Mouse (Mus musculus): ENCODE data around the gene Itln1.
A peak's percentile ranks its signal among the peaks of the same experiment; 100 is the strongest.

Itln1 gene

GRCm38 (mm10) chr1:171535194-171535593 is at the start of gene Itln1:
Gene Itln1, minus strand, starts transcription at chr1:171535294.
- DNase-seq, result no peak

- DNase-seq, result no peak
Measured at GRCm38 (mm10) chr1:171584584-171584983, 49.5 kb upstream of the Itln1 start.

- no peak for DNase-seq
Measured at GRCm38 (mm10) chr1:171577168-171577567, 42.1 kb upstream of the Itln1 start.

- DNase-seq, result no peak
Measured at GRCm38 (mm10) chr1:171568436-171568835, 33.3 kb upstream of the Itln1 start.

GRCm38 (mm10) chr1:171566777-171567176 is 31.7 kb upstream of the Itln1 start:
- DNase-seq, result peak; percentile 6

GRCm38 (mm10) chr1:171565888-171566287 is 30.8 kb upstream of the Itln1 start:
- no peak for DNase-seq

- no peak for DNase-seq
Measured at GRCm38 (mm10) chr1:171564247-171564646, 29.2 kb upstream of the Itln1 start.

GRCm38 (mm10) chr1:171563042-171563441 is 27.9 kb upstream of the Itln1 start:
- no peak for DNase-seq

- DNase-seq, result no peak
Measured at GRCm38 (mm10) chr1:171561639-171562225, 26.6 kb upstream of the Itln1 start.

- DNase-seq, result no peak
Measured at GRCm38 (mm10) chr1:171561200-171561599, 26.1 kb upstream of the Itln1 start.

- no peak for DNase-seq
Measured at GRCm38 (mm10) chr1:171560262-171560661, 25.2 kb upstream of the Itln1 start.

GRCm38 (mm10) chr1:171558898-171559297 is 23.8 kb upstream of the Itln1 start, which contains the start of gene Cd244a:
Gene Cd244a, plus strand, starts transcription at chr1:171559193.
- DNase-seq, result no peak

GRCm38 (mm10) chr1:171558407-171558806 is 23.3 kb upstream of the Itln1 start:
- DNase-seq, result no peak

GRCm38 (mm10) chr1:171556366-171556765 is 21.3 kb upstream of the Itln1 start:
- no peak for DNase-seq

GRCm38 (mm10) chr1:171553359-171554341 is 18.6 kb upstream of the Itln1 start:
- DNase-seq, result no peak

GRCm38 (mm10) chr1:171552230-171552629 is 17.1 kb upstream of the Itln1 start:
- no peak for DNase-seq

GRCm38 (mm10) chr1:171551326-171551725 is 16.2 kb upstream of the Itln1 start:
- DNase-seq, result no peak

GRCm38 (mm10) chr1:171540694-171541093 is 5.6 kb upstream of the Itln1 start:
- DNase-seq, result no peak

GRCm38 (mm10) chr1:171534557-171534956 is 537 bp downstream of the Itln1 start:
- DNase-seq, result no peak

GRCm38 (mm10) chr1:171532830-171533229 is 2.3 kb downstream of the Itln1 start:
- no peak for DNase-seq

GRCm38 (mm10) chr1:171531367-171531766 is 3.7 kb downstream of the Itln1 start:
- DNase-seq, result no peak

- no peak for DNase-seq
Measured at GRCm38 (mm10) chr1:171515557-171515956, 19.5 kb downstream of the Itln1 start.

- DNase-seq, result no peak
Measured at GRCm38 (mm10) chr1:171515039-171515438, 20.1 kb downstream of the Itln1 start.

GRCm38 (mm10) chr1:171513760-171514159 is 21.3 kb downstream of the Itln1 start:
- no peak for DNase-seq

Data from cerebellum, adult 11 months (tissue).